Mouse (Mus musculus) retina, adult 2 months (tissue): ENCODE data around the gene Cnn3.

Experiments used
- DNase-seq: peaks from one replicate; pipeline ENCODE4 v3.0.0-alpha.2; 2012; ENCODE audit warnings: low read depth, low spot score

The Cnn3 gene

DNA sequence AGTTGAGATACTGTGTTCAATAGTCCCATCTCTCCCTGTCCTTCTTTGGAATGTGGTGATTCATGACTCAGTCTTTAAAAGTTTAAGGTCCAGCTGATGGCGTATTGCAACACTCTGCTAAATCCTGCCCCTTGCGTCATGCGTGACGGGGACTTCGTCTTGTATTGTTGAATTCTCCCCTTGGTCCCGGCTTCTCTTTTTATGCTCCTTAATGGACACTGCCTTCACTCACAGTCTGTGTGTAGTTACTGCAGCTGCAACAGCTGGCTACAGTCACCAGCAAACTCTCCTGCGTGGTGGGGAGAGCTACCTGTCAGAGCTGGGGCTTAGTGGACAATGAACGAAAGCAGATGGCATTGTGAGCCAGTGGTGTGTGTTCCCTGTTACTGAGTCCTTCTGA lies 23.2 kb downstream of the Cnn3 start:
- DNase-seq: no peak

DNA sequence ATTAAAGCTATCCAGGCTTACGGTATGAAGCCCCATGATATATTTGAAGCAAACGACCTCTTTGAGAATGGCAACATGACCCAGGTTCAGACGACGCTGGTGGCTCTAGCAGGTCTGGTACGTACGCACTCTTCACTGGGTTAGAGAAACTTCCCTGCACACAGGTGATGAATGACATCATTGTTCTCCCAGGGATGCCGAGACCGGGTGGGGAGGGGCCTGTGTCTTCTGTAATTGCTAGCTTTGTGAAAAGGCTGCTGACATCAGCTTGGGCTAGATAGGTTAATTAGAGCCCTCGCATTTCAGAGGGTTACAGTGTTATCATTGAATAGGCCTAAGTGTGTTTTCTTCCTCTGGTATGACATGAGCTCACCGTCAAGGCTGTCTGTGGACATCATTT lies 25.1 kb downstream of the Cnn3 start:
- DNase-seq: no peak

DNA sequence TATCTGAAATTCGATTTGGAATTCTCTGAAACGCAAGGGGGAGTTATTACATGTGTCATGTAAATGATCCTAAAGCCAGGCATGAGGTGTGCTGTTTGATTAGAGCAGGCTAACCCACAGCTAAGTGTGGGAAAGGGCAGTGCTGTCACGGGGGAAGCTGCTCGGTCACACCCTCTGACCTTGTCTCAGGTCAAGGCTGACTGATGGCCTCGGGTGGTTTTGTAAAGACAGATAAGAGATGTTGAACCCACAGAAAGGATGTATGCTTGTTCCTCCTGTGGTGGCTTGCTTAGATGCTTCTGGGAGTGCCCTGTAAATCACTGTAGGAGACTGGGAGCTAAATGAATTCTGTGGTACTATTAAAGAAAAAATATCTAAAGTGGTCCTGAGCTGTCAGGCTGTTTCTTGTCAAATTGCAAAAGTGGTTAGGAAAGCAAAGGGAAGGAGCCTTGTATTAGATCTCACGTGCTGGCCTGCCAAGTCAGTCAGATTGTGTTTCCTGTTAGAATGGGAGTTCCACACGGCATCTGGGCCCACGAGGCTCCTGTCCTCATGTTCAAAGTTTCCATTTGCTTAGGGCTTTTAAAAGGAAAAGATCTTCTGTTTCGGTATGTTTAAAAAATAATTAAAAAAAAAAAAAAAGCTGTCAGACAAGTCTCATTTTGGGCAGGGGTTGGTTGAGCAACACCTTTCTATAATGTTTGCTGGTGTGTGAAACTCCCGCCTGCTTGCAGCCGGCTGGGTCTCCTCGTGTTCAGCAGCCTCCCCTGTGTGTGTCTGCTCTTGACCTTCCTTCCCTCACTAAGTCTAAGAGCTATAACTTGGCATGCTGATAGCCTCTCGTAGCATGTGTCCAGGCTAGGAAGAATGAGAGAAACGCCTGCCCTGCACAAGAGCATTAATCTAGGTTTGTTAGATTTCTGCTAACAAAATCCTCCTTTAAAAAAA lies 32.5 kb downstream of the Cnn3 start:
- no peak for DNase-seq

DNA sequence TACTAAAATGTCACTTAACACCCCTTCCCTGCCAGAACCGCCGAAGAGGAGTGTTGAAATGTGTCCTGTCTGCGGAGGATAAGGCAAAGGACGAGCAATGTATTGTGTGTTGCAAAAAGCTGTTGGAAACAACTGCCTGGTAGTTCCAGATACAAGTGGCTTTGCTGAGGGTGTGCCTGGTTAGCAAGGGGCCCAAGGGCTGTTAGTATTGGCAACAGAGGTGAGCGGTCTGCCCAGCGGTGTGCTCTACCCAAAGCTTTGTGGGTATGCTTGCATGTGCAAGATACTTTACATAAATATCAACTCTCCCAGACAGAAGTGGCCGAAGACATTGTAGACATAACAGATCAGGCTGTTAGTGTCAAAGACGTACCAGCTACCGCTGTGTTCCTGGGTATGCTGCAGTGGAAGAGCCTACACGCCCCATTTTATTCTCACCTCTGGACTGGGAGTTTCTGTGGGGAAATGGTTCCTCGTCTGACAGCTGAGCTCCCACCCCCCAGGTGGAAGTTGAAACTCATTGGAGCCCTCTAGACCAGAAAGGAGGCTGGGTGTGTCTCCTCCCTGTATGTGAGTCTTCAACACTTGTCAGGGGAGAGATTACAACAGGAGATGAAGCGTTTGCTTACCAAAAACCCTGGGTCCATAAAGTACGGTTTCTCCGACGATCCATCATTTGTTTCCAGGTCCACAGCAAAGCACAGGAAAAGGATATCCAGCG lies 34.3 kb downstream of the Cnn3 start:
- no peak for DNase-seq

DNA sequence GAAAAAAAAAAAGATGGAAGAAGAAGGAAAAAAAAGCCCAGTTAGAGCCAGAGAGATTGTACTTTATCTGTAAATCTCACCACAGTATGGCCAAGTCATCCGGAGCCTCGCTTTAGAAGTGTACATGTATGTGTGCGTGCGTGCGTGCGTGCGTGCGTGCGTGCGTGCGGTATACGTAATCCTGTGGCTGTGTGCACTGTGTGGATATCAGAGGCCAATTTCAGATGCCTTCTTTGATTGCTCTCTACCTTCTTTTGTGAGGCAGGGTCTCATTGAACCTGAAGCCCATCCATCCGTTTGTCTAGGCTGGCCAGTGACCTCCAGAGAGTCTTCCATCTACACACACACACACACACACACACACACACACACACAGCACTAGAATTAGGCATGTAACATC lies 35.2 kb downstream of the Cnn3 start:
- DNase-seq: no peak

DNA sequence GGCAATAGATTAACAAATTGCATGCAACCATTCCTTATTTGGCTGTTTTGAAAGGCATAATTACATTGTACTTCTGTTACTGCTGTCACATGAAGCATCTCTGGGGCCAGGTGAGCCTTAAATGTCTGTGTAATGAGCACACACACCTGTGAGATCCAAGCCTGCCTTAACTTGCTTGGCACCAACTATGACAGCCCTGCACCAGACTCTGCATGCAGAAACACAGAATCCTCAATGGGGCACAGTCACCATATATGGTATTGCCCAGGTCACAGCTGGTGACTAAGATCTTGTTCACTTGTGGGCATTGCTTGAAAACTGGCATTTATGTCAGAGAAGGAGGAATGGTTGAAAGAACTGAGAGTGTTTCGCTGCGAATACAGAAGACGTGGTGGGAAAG lies 36.5 kb downstream of the Cnn3 start:
- no peak for DNase-seq

DNA sequence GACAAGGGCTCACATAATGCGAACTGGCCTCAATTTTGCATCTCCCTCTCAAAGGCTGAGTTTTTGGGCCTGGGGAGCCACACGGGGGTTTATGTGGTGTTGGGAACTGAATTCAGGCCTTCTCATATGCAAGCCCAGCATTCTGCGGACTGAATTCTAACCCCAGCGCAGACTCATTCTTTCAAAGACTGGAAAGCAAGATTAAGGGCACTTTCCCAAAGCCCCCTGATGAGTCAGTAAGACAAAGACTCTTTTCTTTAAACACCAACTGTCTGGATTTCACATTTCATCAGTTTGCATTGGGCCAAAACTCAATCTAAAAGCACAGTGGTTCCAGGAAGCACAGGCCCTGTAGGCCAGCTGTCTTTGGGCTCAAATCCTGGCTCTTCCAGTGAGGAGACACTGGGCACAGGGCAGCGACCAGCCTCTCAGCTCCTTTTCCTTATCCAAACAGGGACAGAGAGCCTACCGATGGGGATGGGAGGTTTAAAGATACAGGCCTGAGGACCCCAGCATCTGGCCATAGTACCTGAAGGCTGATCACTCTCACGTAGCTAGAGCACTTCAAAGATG lies 38.5 kb downstream of the Cnn3 start:
- no peak for DNase-seq

DNA sequence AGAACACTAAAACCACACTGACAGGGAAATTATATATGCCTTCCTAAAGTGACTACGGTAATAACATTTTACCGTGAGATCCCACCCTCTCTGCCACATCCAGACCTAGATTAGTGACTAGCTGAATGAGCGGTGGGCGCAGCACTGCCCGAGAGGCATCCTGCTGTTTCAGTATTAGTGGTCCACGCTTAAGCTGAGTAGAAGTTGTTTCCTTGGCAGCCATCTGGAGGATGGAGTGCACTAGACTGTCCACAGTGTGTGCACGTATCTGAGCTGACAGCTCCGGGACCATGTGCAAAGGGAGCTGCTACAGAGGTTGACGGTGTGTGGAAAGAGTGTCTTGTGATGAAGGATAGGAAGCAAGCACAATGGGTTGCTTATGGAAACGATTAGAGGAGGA lies 39.5 kb downstream of the Cnn3 start:
- no peak for DNase-seq

DNA sequence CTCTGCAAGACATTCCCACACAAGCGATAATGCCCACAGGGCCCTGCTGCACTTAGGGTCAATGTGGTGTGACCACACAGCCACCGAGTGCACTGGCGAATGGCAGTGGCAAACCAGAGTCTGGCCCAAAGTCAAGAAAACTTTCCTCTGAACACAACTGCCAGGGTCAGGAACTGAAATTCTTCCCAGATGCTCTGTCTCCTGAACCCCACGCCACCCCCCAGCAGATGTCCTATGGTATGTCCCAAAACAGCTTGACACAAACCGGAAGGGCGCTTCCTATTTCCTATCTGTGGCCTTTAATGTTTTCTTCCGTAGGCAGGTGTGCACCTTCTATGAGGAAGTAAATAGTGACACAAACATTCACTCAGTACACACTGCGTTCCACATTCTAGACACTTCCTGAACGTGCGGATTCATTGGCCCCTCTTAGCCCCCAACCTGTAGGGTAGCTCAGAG lies 40.8 kb downstream of the Cnn3 start:
- DNase-seq: no peak

DNA sequence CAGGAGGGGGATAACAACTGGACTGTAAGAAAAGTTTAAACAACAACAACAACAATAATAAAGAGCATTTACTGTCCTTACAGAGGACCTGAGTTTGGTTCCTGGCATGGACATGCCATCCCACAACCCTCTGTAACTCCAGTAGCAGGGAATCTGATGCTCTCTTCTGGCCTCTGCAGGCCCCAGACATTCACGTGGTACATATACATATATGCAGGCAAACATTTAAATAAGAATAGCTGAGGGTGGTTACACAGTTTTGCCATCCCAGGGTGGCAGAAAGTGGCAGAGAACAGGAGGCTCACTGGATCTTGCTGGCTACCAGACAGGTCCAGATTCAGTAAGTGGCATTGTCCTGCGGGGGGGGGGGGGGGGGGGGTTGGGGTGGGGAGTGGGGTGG lies 41.8 kb downstream of the Cnn3 start:
- no peak for DNase-seq

DNA sequence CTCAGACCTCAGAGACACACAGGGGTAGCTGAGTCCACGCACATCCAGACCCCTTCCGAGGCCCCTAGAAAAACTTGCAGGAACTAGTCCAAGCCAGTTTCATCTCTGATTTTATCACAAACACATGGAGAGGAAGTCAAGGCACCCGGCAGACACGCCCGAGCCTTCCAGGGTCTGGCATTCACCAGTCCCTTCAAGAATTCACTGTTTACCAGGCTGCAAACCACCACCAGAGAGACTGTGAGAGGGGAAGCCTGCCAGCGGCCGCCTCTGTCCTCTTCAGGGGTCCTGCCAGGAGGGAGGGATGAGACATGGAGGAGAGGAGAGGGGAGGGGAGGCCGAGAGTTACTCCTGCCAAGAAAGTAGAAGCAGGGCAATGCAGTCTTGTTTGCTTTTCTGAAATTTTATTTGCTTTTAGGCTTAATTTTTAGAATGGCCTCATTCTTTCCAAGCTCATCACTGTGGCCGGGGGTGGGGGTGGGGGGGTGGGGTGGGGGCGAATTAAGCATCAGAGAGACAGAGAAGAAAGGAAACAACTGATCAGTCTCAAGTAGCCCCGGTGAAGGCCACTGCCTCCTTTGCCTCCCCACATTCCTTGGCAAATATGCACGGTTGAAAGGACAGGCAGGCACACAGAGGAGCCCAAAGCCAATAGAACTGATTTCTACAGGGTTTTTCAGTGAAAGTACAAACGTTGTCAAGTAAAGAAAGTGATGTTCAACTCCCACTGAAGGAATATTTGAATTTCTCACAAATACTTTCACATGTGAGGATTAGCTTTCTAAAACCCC lies 43.1 kb downstream of the Cnn3 start:
- DNase-seq: no peak

DNA sequence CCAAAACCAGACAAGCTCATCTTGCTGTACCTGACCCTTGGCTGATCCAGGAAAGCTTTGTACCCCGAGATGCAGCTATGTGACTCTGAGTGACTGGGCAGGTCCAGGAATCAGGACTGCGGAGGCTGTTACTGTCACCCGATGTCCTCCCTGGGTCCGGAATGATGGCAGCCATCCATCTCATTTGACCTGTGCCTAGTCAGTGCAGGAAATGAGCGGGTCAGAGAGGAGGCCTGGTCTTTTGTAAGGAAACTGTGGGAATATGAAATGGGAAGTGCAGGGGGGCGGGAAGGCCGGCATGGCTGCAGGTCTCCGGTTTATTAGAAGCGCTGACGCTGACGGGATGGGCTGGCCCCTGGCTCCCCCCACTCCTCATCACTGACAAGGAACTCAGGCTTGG lies 45.4 kb downstream of the Cnn3 start:
- DNase-seq: no peak

DNA sequence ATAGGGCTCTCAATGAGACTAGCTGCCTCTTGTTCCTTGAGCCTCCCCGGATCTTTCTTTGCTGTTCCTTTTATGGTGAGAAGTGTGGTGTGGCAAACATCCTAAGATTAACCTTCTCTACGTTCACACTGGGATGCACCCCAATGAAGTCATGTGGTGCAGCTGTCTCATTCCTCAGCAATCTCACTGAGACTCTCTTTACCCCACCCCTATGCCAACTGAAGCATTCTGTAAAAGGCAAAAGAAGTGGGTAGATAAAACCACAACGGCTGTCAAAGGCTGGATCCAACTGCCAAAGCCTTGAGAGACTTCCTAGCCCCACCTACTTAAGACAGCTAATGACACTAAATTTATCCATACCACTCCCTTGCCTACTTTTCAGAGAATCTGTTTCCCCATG lies 48.4 kb downstream of the Cnn3 start:
- DNase-seq: no peak

DNA sequence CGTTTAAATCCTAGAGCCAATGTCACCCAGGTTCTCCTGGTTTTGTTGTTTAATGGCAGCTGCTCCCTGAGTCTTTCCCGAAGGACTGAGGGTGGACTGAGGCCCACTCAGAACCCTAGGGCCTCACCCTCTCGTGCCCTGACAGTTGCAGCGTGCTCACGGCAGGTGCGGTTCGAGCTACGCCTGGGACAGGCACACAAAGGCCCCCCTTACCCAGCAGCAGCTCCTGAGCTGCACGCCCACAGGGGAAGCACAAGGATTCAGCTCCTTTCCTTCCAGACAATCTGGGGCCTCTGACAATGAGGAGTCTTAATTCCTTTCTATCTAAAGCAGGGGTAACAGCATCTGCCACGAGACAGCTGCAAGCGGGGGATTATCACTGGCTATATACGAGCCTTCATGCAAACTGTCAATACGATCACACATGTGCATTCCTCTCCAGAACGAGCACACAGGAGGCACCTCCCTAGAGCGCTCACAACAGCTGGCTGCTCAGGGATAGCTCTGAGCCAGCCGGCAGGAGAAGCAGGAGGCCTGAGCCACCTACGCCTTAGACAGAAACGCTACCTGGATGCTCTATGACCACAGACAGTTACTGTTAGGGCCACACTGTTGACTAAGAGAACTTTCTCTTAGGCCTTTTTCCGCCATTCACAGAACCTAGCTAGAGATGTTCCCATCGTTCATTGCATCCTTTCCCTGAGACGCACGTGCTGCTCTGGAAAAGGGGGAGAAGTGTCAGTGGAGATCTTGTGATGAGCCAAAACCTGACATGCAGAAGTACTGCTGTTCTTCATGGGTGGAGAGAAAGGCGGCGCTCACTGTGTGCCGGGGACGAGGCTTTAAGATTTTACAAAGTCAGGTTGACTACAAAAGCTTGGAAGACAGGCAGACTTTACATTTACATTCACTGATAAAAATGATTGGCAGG lies 54.0 kb downstream of the Cnn3 start:
- no peak for DNase-seq

DNA sequence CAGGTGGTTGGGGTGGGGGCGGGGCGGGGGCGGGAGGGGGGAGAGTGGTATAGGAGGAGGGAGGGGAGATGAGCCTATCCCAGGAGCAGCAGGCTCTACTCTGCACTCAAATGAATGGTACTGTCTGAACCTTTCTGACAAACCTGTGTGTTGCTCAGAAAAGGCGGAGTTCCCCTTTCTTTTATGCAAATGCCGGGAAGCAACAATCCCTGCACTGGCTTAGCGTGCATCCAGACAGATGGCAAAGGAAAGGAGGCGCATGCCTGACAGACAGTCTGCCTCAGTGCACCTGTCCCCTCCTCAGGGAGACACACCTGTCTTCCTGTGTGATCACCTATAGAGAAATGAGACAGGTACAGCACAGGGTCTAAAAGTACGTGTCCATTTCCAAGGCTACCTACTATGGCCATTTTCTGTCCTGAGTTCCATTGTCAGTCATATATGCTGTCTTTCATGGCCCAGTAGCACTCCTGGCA lies 54.7 kb downstream of the Cnn3 start:
- no peak for DNase-seq

DNA sequence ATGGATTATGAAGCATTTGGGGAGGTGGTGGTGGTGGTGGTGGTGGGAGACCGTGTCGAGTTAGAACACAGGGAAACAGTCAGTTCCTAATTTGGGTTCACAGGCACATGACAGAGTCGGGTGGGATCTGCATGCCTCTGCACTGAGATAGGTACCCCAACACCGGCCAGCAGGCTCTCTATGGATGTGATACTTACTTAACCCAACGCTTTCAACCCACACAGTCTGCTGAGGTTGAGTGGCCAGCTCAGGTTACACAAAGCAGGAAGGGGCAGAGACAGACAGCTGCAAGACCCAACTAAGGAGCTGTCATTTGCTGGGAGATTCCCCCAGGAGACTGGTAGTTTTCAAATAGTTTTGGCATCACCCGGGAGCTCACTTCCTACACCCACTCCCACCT lies 55.3 kb downstream of the Cnn3 start:
- DNase-seq: no peak

DNA sequence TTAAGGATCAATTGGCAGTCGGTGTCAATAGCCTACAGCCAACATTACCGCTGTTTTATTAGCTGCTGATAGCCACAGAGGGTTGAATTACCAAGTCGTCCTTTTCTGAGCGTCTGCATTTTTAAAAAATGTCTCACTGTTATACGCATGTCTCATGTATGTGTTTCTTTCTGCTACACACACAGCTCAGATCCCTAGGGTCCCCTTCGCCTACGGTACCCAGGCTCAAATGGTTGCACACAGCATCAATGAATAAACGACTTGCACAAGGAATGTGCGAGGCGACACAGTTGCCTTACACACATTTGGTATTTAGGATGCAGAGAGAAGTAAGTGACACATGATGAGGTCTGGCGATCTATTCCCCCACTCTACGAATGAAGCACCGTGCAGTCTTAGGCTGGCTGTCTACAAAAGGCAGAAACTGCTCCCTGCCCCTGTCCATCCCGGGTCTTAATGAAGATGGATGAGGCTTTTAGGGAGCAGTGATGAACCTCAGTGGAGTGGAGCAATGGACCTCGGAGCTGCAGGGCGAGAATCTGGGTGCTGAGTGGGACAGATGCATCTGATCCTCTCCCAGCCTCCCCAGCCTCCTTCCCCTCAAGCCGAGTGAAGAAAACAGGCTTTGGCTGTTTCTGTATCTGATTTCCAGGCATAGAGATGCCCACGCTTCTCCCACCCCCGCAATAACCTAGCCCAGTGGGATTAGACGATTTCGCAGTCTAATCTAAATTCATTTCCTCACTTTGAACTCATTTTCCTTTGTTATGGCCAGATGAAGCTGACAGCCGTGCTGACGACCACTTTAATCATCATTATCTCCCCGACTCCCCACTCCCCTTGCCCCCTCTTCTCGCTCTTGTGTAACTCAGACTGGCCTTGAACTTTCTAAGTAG lies 57.2 kb downstream of the Cnn3 start:
- DNase-seq: no peak

DNA sequence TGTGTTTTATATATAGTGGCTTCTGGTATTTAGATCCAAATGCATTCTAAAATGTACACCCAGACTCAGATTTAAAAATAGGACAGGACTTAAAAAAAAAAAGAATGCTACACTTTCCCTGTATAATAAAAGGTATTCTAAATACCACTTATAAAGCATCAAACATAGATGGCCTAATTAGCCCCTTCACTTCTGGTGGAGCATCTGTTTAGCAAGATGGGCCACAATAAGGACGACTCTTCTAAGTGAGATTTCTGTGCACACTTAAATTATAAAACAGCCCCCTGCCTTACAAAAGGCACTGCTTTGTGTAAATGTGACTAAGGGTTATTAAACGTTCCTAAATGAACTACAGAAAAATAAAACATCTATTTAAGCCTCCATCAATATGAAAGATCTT lies 58.9 kb downstream of the Cnn3 start:
- DNase-seq: no peak

DNA sequence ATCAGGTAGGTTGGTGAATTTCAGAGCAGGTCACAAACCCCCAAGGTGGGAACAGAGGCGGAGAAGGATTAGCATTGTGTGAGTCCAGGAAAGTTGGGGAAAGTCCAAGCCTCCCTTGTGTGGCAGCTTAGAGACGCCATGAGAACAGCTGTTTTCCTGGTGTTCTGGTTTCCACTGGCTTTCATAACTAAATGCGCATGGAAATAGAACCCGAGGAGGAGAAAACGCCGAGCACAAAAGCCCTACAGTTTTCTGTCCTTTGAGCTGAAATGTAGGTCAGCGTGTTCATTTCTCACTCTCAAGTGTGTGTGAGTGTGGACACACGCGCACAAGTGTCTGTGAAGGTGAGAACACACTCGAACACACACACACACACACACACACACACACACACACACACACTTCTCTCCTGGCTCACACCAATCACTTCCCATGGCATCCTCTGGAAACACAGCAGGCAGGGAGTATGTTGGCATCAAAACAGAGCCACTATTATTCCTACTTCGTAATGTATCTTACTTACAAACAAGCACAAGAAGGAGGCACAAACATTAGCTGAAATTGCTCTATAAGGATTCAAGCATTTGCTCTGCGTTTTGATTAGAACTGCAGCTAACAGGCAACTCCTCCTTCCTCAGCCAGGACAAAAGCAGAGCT lies 63.3 kb downstream of the Cnn3 start:
- DNase-seq: no peak
